Mouse (Mus musculus) frontal cortex, postnatal 14 days (tissue): ENCODE results near the gene Tead2.
A peak's percentile ranks its signal among the peaks of the same experiment; 100 is the strongest.
"Not testable (repeated sequence)": the region's sequence is repeated elsewhere in the genome, so short reads cannot be mapped to it uniquely, and the experiment has no call there.

Experiments used
- DNase-seq, 2 experiments: peaks; one replicate each; pipeline ENCODE4 v3.0.0; 2022; ENCODE audit warnings: low spot score in 2 of 2

The Tead2 gene

DNA sequence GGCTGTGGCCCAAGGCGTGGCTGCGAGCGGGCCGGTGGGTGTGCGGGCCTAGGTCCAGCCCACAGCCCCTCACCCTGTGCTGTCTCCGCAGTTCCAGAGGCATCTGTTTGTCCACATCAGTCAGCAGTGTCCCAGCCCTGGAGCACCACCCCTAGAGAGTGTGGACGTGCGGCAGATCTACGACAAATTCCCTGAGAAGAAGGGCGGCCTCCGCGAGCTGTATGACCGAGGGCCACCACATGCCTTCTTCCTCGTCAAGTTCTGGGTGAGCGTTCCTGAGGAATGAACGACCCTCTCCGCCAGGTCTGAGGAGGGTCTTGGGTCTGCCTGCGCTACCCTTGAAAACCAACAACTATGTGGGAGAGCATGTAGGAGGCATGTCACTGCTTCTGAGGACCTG is 13.0 kb downstream of the Tead2 start:
- DNase-seq = no peak

DNA sequence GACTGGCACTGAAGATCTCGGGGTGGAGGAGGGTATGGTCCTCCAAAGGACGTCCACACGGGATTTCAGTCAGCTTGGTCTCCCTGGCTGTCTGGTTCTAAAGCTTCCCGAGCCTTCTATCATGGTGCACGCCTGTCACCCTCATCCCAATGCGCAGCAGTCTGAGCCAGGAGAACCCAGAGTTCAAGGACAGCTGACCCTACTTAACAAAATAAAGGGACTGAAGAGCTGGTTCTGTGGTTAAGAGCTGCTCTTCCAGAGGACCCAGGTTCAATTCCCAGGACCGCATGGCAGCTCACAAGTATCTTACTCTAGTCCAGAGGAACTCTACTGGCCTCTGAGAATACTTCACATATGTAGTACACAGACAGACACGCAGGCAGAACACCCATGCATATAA is 13.5 kb downstream of the Tead2 start:
- no peak for DNase-seq

DNA sequence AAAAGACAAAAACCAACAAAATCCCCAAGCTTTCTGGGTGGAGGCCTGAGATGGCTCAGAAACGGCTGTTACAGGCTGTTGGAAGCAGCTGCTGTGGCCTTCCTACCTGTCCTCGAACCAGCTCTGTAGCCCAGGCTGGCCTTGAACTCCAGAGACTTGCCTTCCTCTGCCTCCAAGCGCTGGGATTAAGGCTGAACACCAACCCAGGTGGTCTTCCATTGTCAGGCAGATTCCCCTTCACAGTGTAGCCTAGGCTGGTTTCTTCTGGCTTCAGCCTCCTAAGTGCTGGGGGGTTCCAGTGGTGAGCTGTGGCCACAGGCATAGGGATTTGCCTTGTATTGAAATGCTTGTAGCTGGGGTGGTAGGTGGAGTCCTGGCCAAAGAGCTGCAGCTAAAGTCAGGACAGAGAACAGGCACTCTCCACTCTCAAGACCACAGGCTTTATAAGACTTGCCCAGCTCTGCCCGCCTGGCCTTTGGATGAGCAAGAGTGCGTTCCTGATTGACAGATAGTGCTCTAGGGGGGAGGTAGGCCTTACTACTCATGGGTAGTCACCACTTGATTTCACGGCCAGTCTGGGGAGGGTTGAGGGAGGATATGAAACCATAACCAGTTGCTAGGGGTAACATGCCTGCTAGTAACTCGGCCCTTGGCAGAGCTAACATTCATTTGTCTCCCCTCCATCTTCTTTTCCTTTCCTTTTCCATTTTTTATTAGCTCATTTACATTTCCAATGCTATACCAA is 14.1 kb downstream of the Tead2 start:
- no peak for DNase-seq

DNA sequence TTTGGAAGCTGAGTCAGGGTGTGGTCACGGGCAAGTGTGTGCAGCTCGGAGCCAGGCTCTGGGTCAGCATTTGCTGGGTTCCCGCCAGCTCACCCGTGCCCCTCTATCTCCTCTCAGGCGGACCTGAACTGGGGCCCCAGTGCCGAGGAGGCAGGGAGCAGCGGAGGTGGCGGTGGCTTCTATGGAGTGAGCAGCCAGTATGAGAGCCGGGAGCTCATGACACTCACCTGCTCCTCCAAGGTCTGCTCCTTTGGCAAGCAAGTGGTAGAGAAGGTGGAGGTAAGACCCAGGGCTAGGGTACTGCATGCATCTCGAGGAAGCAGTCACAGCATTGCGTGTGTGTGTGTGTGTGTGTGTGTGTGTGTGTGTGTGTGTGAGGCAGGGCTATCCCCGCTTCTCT is 15.6 kb downstream of the Tead2 start:
- no peak for DNase-seq

DNA sequence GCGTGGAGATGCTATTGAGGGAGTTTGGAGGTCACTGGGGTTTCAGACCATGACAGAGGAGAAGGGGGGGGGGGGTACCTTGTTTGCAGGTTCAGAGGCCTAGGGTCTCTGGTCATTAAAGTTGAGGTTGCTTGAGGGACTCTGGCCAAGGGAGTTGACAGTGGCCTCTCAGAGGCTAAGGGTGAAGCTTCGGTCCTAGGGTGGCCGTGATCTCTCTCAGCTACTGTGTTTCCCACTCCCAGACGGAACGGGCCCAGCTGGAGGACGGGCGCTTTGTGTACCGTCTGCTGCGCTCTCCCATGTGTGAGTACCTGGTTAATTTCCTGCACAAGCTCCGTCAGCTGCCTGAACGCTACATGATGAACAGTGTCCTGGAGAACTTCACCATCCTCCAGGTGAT is 16.4 kb downstream of the Tead2 start:
- DNase-seq = no peak

DNA sequence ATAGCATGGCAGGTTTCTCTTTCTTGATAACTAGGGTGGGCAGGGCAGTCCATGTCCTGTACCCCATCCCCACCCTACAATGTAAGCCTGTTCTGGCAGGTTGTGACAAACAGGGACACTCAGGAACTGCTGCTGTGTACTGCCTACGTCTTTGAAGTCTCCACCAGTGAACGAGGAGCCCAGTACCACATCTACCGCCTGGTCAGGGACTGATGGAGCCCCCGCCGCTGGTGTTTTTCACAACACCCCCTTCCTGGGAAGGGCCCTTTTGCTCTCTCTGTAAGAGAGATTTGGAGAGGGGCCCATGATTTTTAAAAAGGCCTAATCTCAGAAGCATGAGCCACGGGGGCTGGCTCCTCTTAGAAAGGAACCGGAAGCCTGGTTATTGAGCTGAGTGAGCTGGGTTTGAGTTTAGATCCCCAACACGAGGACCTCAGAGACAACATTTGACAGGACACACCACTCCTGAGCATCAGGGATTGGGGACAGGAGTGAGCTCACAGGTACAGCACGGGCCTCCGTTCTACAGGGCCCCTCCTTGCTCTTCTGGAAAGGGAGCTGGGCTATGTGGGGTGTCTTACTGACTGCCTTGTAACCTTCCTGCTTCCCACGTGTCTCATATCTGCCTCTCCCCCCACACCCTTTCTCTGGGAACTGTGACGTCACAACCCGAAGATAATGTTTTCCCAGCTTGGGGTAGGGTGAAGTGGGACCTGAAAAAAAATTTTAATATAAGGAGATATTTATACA is 17.3 kb downstream of the Tead2 start:
- DNase-seq = peak in 1 of 2 experiments; percentile 23

DNA sequence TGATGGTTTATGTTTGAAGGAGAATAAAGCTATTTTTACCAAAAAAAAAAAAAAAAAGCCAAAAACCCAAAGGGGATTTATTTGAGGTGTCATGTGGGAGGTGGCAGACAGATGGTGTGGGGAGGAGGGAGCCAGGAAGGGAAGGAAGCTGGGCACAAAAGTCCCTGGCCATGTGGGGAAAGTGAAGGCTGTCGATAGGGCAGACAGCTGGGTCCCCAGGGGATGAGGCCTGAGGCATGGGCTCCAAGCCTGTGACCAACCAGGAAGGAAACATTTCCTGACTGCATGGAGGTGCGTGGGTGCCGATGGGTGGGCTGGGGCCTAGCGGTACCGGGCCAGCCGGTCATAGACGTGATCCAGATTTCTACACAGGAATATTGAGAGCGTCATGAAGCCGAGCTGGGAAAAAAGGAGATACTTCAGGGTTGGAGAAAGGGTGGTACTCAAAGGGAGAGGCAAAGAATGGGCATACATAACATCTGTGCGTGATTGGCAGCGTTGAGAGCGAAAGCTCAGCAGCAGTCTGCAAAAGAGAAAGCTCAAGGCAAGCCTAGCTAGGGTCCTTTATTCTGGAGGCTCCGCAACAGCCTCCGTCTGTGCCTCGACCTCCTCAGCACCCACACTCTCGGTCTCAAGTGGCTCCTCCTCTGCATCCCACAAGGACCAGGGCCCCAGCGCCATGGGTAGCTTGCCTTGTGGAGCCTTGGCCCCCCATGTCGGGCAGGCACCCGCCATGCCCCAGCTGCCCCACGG is 18.2 kb downstream of the Tead2 start:
- peak; percentile 62 to 74 for DNase-seq

DNA sequence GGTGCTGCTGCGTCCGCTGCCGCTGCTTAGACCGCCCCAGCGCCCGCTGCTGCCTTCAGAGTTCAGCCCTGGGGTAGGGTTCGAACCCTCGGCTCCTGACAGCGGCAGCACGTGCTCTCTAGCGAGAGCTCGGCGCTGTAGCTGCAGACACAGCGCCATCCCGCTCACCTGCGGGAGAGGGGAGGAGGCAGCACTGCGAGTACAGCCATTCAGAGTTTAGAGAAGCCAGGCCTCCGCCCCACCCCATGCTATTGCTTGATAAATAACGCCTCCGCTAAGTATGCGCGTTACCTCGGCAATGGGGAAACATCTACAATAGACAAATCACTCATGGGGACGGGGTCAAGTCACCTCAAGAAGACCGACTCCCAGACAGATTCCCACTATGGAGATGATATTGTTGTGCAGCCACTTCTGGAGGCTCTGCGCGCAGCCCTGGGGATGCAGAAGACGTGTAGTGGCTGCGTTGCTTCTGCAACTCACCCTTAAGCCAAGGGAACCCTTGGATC is 18.8 kb downstream of the Tead2 start:
- DNase-seq = no peak

DNA sequence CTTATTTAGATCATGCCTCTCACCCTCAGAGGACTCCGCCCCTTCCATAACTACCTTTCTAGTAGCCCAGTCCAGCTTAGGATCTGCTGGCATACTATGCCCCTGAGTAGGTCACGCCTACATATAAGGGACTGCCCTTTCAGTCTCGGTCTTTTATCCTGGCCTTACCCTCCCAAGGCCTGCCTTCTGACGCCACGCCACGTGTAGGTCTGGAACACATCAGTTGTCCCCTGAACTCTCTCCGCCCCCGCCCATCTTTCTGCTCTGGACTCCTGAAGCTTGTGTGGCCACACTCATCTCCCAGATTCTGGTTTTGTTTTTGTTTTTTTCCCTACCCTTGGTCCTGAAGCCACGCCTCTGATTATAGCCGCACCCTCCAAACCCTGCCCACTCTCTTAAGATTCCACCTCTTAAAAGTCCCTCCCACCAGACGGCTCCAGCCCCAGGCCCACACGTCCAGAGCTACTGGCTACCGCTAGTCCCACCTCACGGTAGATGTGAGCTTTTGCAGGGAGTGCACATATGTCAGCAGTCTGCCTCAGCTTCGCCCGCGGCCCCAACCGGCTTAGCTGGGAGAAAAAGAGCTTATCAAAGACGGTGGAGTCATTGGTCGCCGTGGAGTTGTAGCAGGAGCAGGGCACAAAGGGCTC is 19.5 kb downstream of the Tead2 start:
- DNase-seq = peak in 1 of 2 experiments; percentile 19

DNA sequence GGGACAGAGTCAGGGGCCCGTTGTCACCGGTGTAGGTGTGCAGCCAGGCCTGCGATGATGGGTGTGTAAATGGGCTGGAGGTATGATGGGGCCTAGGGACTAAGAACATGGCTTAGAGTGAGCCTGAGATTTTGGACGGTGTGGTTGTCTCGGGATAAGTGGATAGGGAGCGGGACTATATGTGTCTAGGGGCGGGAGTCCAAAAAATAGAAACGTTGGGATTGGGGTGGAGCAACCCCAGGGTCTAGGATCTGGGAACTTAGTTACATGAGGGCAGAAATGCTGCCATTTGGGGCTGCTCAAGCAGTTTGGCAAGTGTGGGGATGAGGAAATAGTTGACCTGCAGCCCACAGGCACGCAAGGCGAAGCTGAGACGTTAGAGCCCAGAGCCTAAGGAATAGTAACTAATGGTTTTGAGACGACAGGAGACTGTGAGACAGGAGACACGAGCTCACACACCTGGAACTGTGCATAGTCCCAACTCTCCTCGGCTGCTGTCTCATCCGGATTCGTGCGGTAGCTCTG is 20.2 kb downstream of the Tead2 start:
- no peak for DNase-seq

DNA sequence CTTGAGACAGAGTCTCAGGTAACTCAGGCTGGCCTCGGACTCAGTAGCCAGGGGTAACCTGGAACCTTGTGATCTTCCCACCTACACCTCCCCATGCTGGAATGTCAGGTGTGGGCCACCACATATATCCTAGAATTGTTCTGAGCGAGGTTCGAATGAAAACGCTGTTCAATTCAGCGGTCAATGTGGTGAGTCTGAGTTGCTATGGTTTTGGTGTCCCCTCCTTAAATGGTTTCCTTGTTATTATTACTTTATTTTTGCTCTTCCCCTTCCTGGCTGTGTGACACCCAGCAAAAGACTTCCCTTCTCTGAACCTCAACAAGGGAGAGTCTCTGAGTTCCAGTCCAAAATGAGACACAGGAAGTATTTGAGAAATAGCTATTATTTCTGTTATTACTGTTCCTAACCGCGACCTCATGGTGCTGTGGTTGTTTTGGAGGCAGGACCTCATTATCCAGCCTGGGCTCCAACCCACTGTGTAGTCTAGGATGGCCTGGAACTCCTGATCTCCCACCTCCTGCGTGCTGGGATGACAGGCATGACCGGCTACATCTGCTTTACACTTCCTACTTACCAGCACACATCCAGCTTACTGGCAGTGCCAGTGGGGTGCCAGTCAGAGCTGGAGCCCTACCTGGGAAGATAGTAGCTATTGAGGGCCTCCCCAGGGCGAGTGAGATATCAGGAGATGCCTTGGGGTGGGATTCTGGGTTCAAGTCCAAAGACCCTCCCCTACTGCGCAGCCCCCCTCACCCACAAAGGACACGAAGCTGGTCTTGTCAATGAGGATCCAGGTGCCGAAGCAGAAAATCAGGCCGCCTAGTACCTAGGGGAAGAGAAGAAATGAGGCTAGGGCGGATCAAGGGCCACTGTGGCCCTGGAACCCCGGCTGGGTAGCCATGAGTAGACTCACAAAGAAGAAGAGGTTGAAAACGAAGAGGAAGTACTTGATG is 22.5 kb downstream of the Tead2 start:
- DNase-seq = no peak

DNA sequence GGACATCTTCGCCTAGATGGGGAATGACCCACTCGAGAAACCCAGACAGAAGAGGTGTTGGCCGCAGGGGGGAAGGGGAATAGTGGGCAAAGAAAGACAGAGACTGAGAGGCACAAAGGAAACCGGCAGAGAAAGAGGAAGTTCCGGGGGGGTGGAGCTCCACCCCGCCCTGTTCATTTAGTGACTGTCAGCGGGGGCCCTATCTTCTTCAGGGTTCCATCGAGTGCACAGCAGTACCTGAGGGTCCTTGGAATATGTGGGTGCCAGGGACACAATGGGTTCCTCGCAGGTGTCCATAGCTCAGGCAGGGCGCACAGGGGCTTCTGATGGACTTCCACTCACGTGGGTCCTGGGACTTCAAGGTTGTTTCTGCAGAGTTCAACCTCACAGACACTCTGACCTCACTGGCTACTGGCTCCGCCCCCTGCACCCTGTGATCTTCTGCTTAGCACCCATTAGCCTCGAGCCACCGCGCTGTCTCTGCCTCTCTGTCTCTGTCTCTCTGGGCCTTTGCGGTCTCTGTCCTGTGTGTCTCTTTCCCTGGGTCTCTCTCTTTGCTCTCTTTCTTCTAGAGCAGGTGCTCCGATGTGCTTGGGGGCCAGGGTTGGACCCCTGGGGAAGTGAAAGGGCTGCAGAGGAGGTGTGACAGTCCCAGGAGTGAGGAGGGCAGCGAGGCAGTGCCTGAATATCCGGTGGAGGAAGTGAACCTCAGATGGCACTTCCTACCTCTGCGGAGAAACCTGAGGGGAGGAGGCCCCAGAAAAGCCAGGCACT is 23.4 kb downstream of the Tead2 start, which contains the start of gene Cd37:
Gene Cd37 (minus strand): TSS at position 393 of the 774 bp plus-strand sequence.
- DNase-seq = no peak

DNA sequence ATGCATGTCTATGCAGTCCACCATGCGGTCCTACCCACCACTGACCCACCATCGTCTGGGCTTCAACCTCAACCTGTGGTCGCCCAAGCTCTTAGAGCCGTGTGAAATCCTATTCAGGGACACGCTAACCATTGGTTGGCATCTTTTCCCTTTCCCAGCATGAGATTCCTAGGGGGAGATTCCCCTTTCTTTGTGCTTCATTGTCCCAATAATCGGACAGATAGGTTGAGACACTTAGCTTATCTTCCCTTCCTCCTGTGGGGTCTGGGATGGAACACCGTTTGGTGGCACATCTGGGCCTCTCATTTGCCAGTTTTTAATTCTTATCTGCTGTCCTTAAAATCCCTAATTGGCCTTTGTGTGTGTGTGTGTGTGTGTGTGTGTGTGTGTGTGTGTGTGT is 24.6 kb downstream of the Tead2 start:
- DNase-seq = no peak

DNA sequence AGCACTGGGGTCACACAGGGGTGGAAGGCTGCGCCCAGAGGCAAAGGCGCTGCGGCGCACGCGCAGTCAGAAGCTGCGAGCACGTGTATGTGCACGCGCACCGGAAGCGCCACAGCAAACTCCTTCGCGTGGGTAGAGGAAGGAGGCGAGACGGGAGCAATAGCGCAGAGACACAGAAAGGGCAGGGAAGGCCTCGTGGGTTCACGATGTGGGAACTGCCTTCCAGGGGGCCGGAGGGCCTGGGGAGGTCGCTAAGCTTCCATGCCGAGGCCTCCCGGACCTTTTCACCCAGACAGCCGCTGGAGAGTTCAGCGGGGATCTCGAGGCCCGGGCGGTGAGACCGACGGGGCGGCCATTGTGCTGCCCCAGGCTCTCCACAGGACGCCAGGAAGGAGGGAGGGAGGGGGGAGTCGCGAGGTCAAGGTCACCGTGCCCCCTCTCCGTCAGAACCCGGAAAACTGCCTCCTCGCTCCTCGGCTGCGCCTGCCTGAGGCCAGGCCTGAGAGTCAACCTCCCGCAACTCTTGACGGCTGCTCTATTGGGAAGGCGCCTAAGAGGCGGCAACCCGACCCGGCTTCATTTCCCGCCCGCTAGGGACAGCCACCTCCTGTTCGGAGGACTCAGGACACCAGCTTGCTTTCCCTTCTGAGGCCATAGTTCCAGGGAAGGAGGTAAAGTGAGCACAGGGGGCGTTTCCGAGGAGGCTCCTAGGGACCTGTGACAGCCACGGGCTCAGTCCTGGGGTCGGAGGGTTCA is 25.3 kb downstream of the Tead2 start, which contains the start of gene Slc6a16:
Gene Slc6a16 (plus strand): TSS at position 453 of the 756 bp plus-strand sequence.
- peak in 1 of 2 experiments; percentile 61 for DNase-seq

DNA sequence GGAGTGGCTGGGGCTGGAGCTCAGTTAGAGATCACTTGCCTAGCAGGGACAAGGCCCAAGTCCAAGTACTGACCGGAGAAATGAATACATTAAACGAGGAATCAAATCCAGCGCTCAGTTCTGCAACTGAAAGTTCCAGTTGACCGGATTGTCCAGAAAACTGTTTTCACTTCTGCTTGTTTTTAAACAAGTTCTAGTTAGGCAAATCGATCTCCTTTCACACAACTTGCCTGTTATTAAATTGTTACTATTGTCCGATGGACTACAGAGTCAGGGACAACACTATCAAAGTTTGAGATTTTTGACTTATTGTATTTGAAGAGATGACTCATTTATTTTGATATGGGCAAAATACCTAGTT is 25.8 kb downstream of the Tead2 start:
- no peak for DNase-seq

DNA sequence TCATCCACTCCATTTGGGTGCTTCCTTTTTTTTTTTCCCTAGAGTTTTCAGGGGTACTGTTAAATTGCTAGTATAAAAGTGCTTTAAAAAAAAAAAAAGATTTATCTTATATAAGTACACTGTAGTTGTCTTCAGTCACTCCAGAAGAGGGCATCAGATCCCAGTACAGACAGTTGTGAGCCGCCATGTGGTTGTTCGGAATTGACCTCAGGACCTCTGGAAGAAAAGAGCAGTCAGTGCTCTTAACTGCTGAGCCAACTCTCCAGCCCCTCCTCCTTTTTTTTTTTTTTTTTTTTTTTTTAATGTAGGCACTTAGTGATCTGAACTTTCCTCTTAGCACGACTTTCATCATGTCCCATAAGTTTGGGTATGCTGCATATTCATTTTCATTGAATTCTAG is 32.1 kb downstream of the Tead2 start:
- no peak for DNase-seq

DNA sequence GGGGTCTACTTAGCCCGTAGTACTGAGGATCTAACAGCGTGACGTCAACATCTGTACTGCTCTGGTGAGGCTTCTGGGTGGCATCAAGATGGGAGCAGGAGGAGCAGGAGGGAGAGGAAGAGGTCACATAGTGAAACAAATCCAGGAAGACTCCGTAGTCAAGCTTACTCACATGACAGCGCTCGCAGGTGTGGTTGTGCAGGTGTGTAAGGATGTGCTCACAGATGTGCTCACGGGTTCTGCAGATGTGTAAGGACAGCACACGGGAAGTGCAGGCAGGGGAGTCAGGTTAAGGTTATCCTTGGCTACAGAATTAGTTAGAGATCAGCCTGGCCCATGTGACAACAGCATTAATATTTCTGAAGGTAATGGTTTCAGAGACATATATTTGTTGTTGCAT is 38.3 kb downstream of the Tead2 start:
- DNase-seq = no peak

DNA sequence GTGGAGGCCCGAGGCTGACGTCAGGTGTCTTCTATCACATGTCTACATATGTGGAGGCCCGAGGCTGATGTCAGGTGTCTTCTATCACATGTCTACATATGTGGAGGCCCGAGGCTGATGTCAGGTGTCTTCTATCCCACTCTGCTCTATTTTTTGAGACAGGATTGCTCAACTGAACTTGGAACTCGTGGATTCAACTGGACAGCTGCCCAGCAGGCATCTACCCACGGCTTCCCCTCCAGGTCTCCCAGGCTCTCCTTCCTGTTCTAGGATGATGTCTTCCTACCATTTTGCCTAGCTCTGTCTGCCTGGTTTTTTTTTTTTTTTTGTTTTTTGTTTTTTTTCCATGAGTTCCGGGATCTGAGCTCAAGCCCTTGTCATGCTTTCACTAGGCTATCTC is 40.3 kb downstream of the Tead2 start:
- DNase-seq = not testable (repeated sequence)
